Mouse (Mus musculus): Measurements from ENCODE around the gene Cr2. TPM values are rescaled to one million over a fixed set of nuclear protein-coding genes. Genes with fewer than 3 reads are reported as not detected.
"Not testable (repeated sequence)": the region's sequence is repeated elsewhere in the genome, so short reads cannot be mapped to it uniquely, and the experiment has no call there.

The Cr2 gene
- polyA plus RNA-seq (2015; fragmentation: Nextera tagmentation; extraction: Ambion mirVana), result 2.1 and 2.7 TPM in 2 replicates

GRCm38 (mm10) chr1:195175980-195176931 lies at the start of gene Cr2:
TSS of gene Cr2 (minus strand) at chr1:195176716.
- Histone ChIP-seq H3K4me2 (replicated peaks; ENCODE audit: low read depth, low read length) (peak within 1 kb of the TSS; percentile 53), H3K9ac (replicated peaks; ENCODE audit: low read length) (peak within 1 kb of the TSS; percentile 38; the same call in 1 of the 2 replicates), H3K9me3 (ENCODE audit: low read length) (no peaks in the 10 kb centered on the region), H3K4me3 (ENCODE audit: low read length) (peak within 1 kb of the TSS; percentile 31), H3K27ac (ENCODE audit: low read length) (no peak within 1 kb of the TSS), H3K36me3 (ENCODE audit: insufficient read depth, low read length) (no peaks in the 10 kb centered on the region), H3K27me3 (ENCODE audit: insufficient read depth, low read length) (peaks cover 3% of the 10 kb centered on the region; the same call in 1 of the 2 replicates), H3K4me1 (ENCODE audit: insufficient read depth, low read length) (no peaks in the 10 kb centered on the region)
- peak; percentile 98 for ATAC-seq (ENCODE audit: low FRiP score, low TSS enrichment)
- 7% methylated on average over 20 of the region's 20 CpGs for WGBS

GRCm38 (mm10) chr1:195221781-195222180 lies 45.3 kb upstream of the Cr2 start:
- Histone ChIP-seq H3K9me3 (ENCODE audit: low read length) (no peaks in the 10 kb centered on the region), H3K4me3 (ENCODE audit: low read length) (no peak overlapping the region), H3K27me3 (ENCODE audit: insufficient read depth, low read length) (no peaks in the 10 kb centered on the region), H3K4me1 (ENCODE audit: insufficient read depth, low read length) (no peaks in the 10 kb centered on the region), H3K9ac (replicated peaks; ENCODE audit: low read length) (no peak overlapping the region), H3K4me2 (replicated peaks; ENCODE audit: low read depth, low read length) (no peak overlapping the region), H3K27ac (ENCODE audit: low read length) (no peak overlapping the region), H3K36me3 (ENCODE audit: insufficient read depth, low read length) (no peaks in the 10 kb centered on the region)
- 36% methylated on average over 2 of the region's 2 CpGs for WGBS
- no peak for ATAC-seq (ENCODE audit: low FRiP score, low TSS enrichment)

- not testable (repeated sequence) for H3K27me3 ChIP-seq (ENCODE audit: insufficient read depth, low read length); H3K4me2 ChIP-seq (replicated peaks; ENCODE audit: low read depth, low read length); H3K36me3 ChIP-seq (ENCODE audit: insufficient read depth, low read length); H3K4me3 ChIP-seq (ENCODE audit: low read length); H3K9me3 ChIP-seq (ENCODE audit: low read length); H3K4me1 ChIP-seq (ENCODE audit: insufficient read depth, low read length); ATAC-seq (ENCODE audit: low FRiP score, low TSS enrichment); H3K27ac ChIP-seq (ENCODE audit: low read length); H3K9ac ChIP-seq (replicated peaks; ENCODE audit: low read length)
- 63% methylated on average over 19 of the region's 19 CpGs for WGBS
These were observed 36.3 kb upstream of the Cr2 start for GRCm38 (mm10) chr1:195212851-195213250.

GRCm38 (mm10) chr1:195184746-195185145 lies 8.2 kb upstream of the Cr2 start:
- ATAC-seq (ENCODE audit: low FRiP score, low TSS enrichment), result no peak
- Histone ChIP-seq H3K27ac (ENCODE audit: low read length) (no peak overlapping the region), H3K4me3 (ENCODE audit: low read length) (no peak overlapping the region), H3K27me3 (ENCODE audit: insufficient read depth, low read length) (no peaks in the 10 kb centered on the region), H3K4me1 (ENCODE audit: insufficient read depth, low read length) (no peaks in the 10 kb centered on the region), H3K36me3 (ENCODE audit: insufficient read depth, low read length) (no peaks in the 10 kb centered on the region), H3K9me3 (ENCODE audit: low read length) (no peaks in the 10 kb centered on the region), H3K4me2 (replicated peaks; ENCODE audit: low read depth, low read length) (no peak overlapping the region), H3K9ac (replicated peaks; ENCODE audit: low read length) (no peak overlapping the region)

- no peaks in the 10 kb centered on the region for H3K4me1 ChIP-seq (ENCODE audit: insufficient read depth, low read length)
- 85% methylated on average over 9 of the region's 9 CpGs for WGBS
These were observed 11.3 kb downstream of the Cr2 start for GRCm38 (mm10) chr1:195164996-195165755.

GRCm38 (mm10) chr1:195132070-195132469 lies 44.4 kb downstream of the Cr2 start:
- H3K27me3 ChIP-seq (ENCODE audit: insufficient read depth, low read length), result no peaks in the 10 kb centered on the region
- H3K4me2 ChIP-seq (replicated peaks; ENCODE audit: low read depth, low read length), result peak overlapping the region; percentile 79
- ATAC-seq (ENCODE audit: low FRiP score, low TSS enrichment), result no peak
- WGBS, result 45% methylated on average over 3 of the region's 3 CpGs
- H3K4me1 ChIP-seq (ENCODE audit: insufficient read depth, low read length), result peaks cover 3% of the 10 kb centered on the region; the same call in 1 of the 2 replicates
- H3K9me3 ChIP-seq (ENCODE audit: low read length), result no peaks in the 10 kb centered on the region
- peak overlapping the region; percentile 71; the same call in 1 of the 2 replicates for H3K4me3 ChIP-seq (ENCODE audit: low read length)
- no peak overlapping the region for H3K9ac ChIP-seq (replicated peaks; ENCODE audit: low read length)
- H3K27ac ChIP-seq (ENCODE audit: low read length), result peak overlapping the region; percentile 99; the same call in 1 of the 2 replicates
- H3K36me3 ChIP-seq (ENCODE audit: insufficient read depth, low read length), result peaks cover 10% of the 10 kb centered on the region; the same call in 1 of the 2 replicates

More at GRCm38 (mm10) chr1:195164996-195165755, 11.3 kb downstream of the Cr2 start:
- Histone ChIP-seq H3K9me3 (ENCODE audit: low read length) (no peaks in the 10 kb centered on the region), H3K9ac (replicated peaks; ENCODE audit: low read length) (no peak overlapping the region), H3K27me3 (ENCODE audit: insufficient read depth, low read length) (no peaks in the 10 kb centered on the region), H3K4me3 (ENCODE audit: low read length) (no peak overlapping the region), H3K4me2 (replicated peaks; ENCODE audit: low read depth, low read length) (no peak overlapping the region), H3K36me3 (ENCODE audit: insufficient read depth, low read length) (no peaks in the 10 kb centered on the region), H3K27ac (ENCODE audit: low read length) (no peak overlapping the region)
- no peak for ATAC-seq (ENCODE audit: low FRiP score, low TSS enrichment)

- peak; percentile 1; the same call in 1 of the 2 replicates for ATAC-seq (ENCODE audit: low FRiP score, low TSS enrichment)
- no peaks in the 10 kb centered on the region for H3K9me3 ChIP-seq (ENCODE audit: low read length)
- peak overlapping the region; percentile 79 for H3K4me2 ChIP-seq (replicated peaks; ENCODE audit: low read depth, low read length)
- peak overlapping the region; percentile 71 for H3K4me3 ChIP-seq (ENCODE audit: low read length)
- WGBS, result 29% methylated on average over 4 of the region's 4 CpGs
- peaks cover 3% of the 10 kb centered on the region; the same call in 1 of the 2 replicates for H3K4me1 ChIP-seq (ENCODE audit: insufficient read depth, low read length)
- no peaks in the 10 kb centered on the region for H3K27me3 ChIP-seq (ENCODE audit: insufficient read depth, low read length)
- peak overlapping the region; percentile 94 for H3K9ac ChIP-seq (replicated peaks; ENCODE audit: low read length)
- H3K27ac ChIP-seq (ENCODE audit: low read length), result peak overlapping the region; percentile 99
- peaks cover 10% of the 10 kb centered on the region; the same call in 1 of the 2 replicates for H3K36me3 ChIP-seq (ENCODE audit: insufficient read depth, low read length)
These were observed 44.9 kb downstream of the Cr2 start for GRCm38 (mm10) chr1:195131675-195132015.

- Histone ChIP-seq H3K27me3 (ENCODE audit: insufficient read depth, low read length) (no peaks in the 10 kb centered on the region), H3K9ac (replicated peaks; ENCODE audit: low read length) (peak within 1 kb of the TSS; percentile 94), H3K9me3 (ENCODE audit: low read length) (no peaks in the 10 kb centered on the region), H3K4me1 (ENCODE audit: insufficient read depth, low read length) (peaks cover 3% of the 10 kb centered on the region; the same call in 1 of the 2 replicates), H3K36me3 (ENCODE audit: insufficient read depth, low read length) (peaks cover 10% of the 10 kb centered on the region; the same call in 1 of the 2 replicates), H3K4me2 (replicated peaks; ENCODE audit: low read depth, low read length) (peak within 1 kb of the TSS; percentile 79), H3K27ac (ENCODE audit: low read length) (peak within 1 kb of the TSS; percentile 99), H3K4me3 (ENCODE audit: low read length) (peak within 1 kb of the TSS; percentile 71)
- peak; percentile 100 for ATAC-seq (ENCODE audit: low FRiP score, low TSS enrichment)
- WGBS, result under 1% methylated on average over 30 of the region's 31 CpGs
These were observed 45.4 kb downstream of the Cr2 start, which contains the start of gene Cr1l for GRCm38 (mm10) chr1:195130953-195131674. TSS of gene Cr1l (minus strand) at chr1:195131586.

- Histone ChIP-seq H3K4me2 (replicated peaks; ENCODE audit: low read depth, low read length) (peak overlapping the region; percentile 79), H3K9me3 (ENCODE audit: low read length) (no peaks in the 10 kb centered on the region), H3K9ac (replicated peaks; ENCODE audit: low read length) (peak overlapping the region; percentile 94), H3K36me3 (ENCODE audit: insufficient read depth, low read length) (peaks cover 14% of the 10 kb centered on the region; the same call in 1 of the 2 replicates), H3K27ac (ENCODE audit: low read length) (no peak overlapping the region), H3K4me3 (ENCODE audit: low read length) (peak overlapping the region; percentile 71), H3K4me1 (ENCODE audit: insufficient read depth, low read length) (peaks cover 3% of the 10 kb centered on the region; the same call in 1 of the 2 replicates), H3K27me3 (ENCODE audit: insufficient read depth, low read length) (no peaks in the 10 kb centered on the region)
- ATAC-seq (ENCODE audit: low FRiP score, low TSS enrichment), result no peak
- WGBS, result 10% methylated on average over 2 of the region's 2 CpGs
These were observed 46.0 kb downstream of the Cr2 start for GRCm38 (mm10) chr1:195130479-195130878.

Data from kidney, embryonic 16.5 days (tissue).